Mouse (Mus musculus) heart, adult 9 months (tissue): Measurements from ENCODE around the gene Mgat4b.

Experiments
- DNase-seq, 2 experiments: peaks; one replicate each; pipeline ENCODE4 v3.0.0; 2022; ENCODE audit warnings: low spot score in 2 of 2

The Mgat4b gene

GRCm38 (mm10) chr11:50252166-50252565 lies 41.5 kb downstream of the Mgat4b start:
- DNase-seq: no peak

- no peak for DNase-seq
These were observed 42.1 kb downstream of the Mgat4b start for GRCm38 (mm10) chr11:50252684-50253265.

DNA sequence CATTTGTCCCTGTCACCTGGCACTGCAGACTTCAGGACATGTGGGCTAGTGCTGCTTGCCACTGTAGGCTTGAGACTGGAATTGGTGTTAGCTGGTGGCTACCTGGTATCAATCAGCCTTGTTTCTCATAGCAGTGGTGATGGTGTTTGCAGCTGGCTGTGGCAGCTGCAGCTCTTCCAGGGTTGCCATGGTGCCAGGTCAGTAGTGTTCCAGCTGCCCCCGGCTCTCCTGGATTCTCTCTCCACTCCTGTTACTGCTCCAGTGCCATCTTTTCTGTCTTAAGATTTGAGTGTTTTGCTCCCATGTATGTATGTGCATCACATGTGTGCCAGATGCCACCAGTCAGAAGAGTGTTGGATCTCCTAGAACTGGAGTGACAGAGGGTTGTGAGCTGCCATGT lies 42.7 kb downstream of the Mgat4b start:
- no peak for DNase-seq

DNA sequence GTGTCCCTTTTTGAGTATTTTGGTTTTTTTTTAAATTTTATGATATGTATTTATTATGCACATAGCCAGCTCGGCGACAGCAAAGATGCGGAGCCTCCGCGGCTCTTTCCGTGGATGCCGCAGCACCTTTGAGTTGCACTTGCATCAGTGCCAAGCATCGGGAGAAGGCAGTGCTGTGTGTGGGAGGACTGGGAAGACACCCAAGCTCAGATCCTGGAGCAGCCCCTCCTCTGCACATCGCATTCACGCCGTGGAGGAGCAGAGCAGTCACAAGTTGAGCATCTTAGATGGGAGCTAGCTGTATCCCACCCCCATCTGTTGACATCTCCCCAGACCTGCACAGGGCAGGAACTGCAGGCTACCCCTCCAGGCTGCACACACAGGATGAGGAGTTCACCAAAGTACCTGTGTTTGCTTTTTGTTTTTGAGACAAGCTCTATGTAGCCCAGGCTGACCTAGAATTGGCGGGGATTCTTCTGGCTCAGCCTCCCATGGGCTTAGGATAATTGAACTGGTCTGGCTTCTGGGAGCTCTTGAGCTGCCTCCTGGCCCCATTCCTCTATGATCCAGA lies 43.4 kb downstream of the Mgat4b start:
- DNase-seq: no peak

GRCm38 (mm10) chr11:50256615-50257014 lies 45.9 kb downstream of the Mgat4b start:
- DNase-seq: no peak

DNA sequence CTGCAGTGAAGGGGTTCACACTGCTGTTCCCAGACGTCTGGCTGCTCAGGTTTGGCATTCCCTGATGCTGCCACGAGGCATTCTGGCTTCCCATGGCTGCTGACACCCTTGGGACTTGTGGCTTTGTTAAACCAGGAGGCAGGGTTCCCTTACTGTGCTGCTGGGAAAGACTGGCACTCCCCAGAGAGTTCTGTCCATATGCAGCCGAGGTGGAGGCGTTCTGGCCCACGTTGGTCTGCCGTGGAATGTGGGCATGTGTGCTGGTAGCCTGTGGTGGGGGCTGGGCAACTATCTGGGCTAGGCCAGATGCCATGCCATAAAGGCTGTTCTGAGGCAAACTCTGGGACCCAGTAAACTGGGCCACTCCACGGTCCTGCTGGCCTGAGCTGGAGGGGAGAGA lies 47.6 kb downstream of the Mgat4b start:
- DNase-seq: no peak

DNA sequence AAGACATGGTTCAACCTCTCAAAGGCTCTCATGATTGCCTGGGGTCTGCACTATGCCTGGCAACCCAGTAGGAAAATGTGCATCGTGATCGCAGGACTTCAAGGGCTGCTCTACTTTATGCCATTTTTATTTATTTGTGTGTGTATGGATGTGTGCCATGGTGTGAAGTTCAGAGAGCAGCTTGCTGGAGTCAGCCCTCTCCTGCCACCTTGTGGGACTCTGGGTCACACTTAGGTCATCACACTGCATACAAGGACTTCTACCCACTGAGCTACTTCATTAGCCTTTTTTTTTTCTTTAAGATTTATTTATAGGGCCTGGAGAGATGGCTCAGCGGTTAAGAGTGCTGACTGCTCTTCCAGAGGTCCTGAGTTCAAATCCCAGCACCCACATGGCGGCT lies 51.3 kb downstream of the Mgat4b start:
- DNase-seq: no peak

- DNase-seq: no peak
These were observed 52.5 kb downstream of the Mgat4b start for GRCm38 (mm10) chr11:50263198-50263597.

DNA sequence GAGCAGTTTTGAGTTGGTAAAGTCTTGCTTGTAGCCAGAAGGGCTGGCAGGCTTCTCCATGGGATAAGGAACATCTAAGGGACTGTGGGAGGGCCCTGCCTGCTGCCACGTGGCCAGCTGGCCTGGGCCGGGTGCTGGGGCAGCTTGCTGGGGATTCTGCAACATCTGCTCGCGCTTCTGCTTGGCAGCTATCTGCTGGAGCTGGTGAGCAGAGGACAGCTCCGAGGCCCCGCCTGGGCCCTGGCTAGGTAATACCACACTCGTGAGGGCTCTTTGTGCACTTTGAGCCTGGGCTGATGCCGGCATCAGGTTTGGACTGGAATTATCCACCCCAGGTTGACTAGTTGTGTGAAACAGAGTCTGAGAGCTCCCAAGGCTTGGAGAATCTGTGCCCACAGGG lies 55.2 kb downstream of the Mgat4b start:
- peak in 1 of 2 experiments; percentile 34 for DNase-seq

GRCm38 (mm10) chr11:50266997-50267396 lies 56.3 kb downstream of the Mgat4b start:
- no peak for DNase-seq

GRCm38 (mm10) chr11:50269163-50269562 lies 58.5 kb downstream of the Mgat4b start:
- no peak for DNase-seq

GRCm38 (mm10) chr11:50269885-50270284 lies 59.2 kb downstream of the Mgat4b start:
- DNase-seq: no peak

DNA sequence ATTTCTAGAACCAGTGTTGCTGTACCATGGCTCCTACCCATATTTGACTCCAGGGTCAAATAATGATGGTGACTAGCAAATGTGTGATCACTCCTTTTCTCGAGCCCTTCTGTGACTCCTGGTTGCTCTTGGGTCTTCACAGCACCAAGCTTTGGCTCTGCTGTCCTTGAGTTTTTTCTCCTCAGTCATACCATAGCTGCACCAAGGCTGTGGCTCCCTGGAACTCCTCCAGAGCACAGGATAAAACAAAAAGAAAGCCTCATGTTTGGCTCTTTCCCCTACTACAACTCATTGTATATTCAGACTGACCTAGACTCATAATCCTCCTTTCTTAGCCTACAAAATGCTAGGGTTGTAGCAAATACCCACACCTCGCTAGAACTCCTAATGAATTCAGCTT lies 62.1 kb downstream of the Mgat4b start:
- DNase-seq: no peak

GRCm38 (mm10) chr11:50275077-50275476 lies 64.4 kb downstream of the Mgat4b start:
- DNase-seq: no peak

- DNase-seq: no peak
These were observed 65.0 kb downstream of the Mgat4b start for GRCm38 (mm10) chr11:50275568-50276151.

- DNase-seq: no peak
These were observed 66.3 kb downstream of the Mgat4b start for GRCm38 (mm10) chr11:50277025-50277424.

- no peak for DNase-seq
These were observed 67.0 kb downstream of the Mgat4b start for GRCm38 (mm10) chr11:50277706-50278105.

DNA sequence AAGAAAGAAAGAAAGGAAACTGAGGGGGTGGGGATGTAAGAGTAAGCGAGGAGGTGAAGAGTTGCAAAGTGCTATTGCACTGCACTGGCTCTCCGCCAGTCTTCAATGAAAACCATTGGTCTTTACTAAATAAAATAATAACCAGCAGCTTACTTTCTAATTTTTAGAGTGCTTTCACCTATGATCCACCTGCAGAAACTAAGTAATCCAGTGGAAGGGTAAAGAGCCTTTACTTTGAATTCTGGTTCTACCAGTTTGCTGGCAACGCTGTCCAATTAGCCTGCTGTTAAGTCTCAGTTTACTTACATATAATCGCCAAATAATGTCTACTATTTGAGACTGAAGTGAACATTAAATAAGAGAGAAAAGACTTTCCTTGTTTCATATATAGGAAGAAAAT lies 68.3 kb downstream of the Mgat4b start:
- no peak for DNase-seq

- DNase-seq: no peak
These were observed 69.4 kb downstream of the Mgat4b start for GRCm38 (mm10) chr11:50280053-50280452.
